Mouse (Mus musculus): Measurements from ENCODE around the gene Arhgef39.

The Arhgef39 gene

GRCm38 (mm10) chr4:43448554-43448953 lies 50.9 kb downstream of the Arhgef39 start:
- Histone ChIP-seq H3K27me3 (ENCODE audit: insufficient read depth, low read length) (peaks cover 58% of the 10 kb centered on the region), H3K9me3 (ENCODE audit: low read length) (peaks cover 6% of the 10 kb centered on the region; the same call in 1 of the 2 replicates), H3K4me1 (replicated peaks; ENCODE audit: low read depth, low read length) (peaks cover 31% of the 10 kb centered on the region), H3K4me3 (replicated peaks; ENCODE audit: low read length) (no peak overlapping the region), H3K36me3 (ENCODE audit: insufficient read depth, low read length) (peaks cover 31% of the 10 kb centered on the region)
- no peak for TF ChIP-seq CTCF (conservative IDR thresholded peaks at IDR 0.05; ENCODE audit: low read length)
- no peak for TF ChIP-seq POU5F1 (IDR thresholded peaks at IDR 0.05; ENCODE audit: borderline replicate concordance, low read length)
- TF ChIP-seq NANOG (IDR thresholded peaks at IDR 0.05; ENCODE audit: borderline replicate concordance, low read length), result no peak

GRCm38 (mm10) chr4:43447251-43447650 lies 52.2 kb downstream of the Arhgef39 start:
- TF ChIP-seq NANOG (IDR thresholded peaks at IDR 0.05; ENCODE audit: borderline replicate concordance, low read length) (no peak), CTCF (conservative IDR thresholded peaks at IDR 0.05; ENCODE audit: low read length) (no peak), POU5F1 (IDR thresholded peaks at IDR 0.05; ENCODE audit: borderline replicate concordance, low read length) (no peak)
- no peak overlapping the region for H3K4me3 ChIP-seq (replicated peaks; ENCODE audit: low read length)

More at GRCm38 (mm10) chr4:43447251-43447650, 52.2 kb downstream of the Arhgef39 start:
- Histone ChIP-seq H3K36me3 (ENCODE audit: insufficient read depth, low read length) (peaks cover 31% of the 10 kb centered on the region), H3K4me1 (replicated peaks; ENCODE audit: low read depth, low read length) (peaks cover 24% of the 10 kb centered on the region), H3K27me3 (ENCODE audit: insufficient read depth, low read length) (peaks cover 47% of the 10 kb centered on the region), H3K9me3 (ENCODE audit: low read length) (peaks cover 6% of the 10 kb centered on the region; the same call in 1 of the 2 replicates)
